Mouse (Mus musculus): Measurements from ENCODE around the gene Agl. TPM values are rescaled to one million over a fixed set of nuclear protein-coding genes. Genes with fewer than 3 reads are reported as not detected.
A peak's percentile ranks its signal among the peaks of the same experiment; 100 is the strongest.

Agl gene
- polyA plus RNA-seq, 1 experiment from 2014 or later, result 12.8 TPM

- no peak overlapping the region for H3K9ac ChIP-seq (ENCODE audit: low read depth, low read length)
- no peak overlapping the region for H3K4me2 ChIP-seq (ENCODE audit: low read length)
- 0 out of 2 replicates have a peak, but pooled peaks have one; percentile 4 for TF ChIP-seq CTCF (IDR thresholded peaks at IDR 0.05; ENCODE audit: low read depth)
- no peaks in the 10 kb centered on the region for H3K27me3 ChIP-seq (ENCODE audit: insufficient read depth, low read length)
- H3K27ac ChIP-seq, result no peak overlapping the region
- H3K9me3 ChIP-seq (replicated peaks; ENCODE audit: low read length), result no peaks in the 10 kb centered on the region
- no peak for ATAC-seq (replicated peaks; ENCODE audit: low FRiP score, low read depth)
- no peaks in the 10 kb centered on the region for H3K36me3 ChIP-seq (ENCODE audit: insufficient read depth, low read length)
- H3K4me1 ChIP-seq (replicated peaks; ENCODE audit: insufficient read depth, low read length), result no peaks in the 10 kb centered on the region
- no peak for DNase-seq (ENCODE audit: low spot score)
- H3K4me3 ChIP-seq (replicated peaks; ENCODE audit: low read depth, low read length), result no peak overlapping the region
- WGBS, result 82% methylated on average over 5 of the region's 5 CpGs
These were observed 104.1 kb downstream of the Agl start for GRCm38 (mm10) chr3:116703835-116704234.

DNA sequence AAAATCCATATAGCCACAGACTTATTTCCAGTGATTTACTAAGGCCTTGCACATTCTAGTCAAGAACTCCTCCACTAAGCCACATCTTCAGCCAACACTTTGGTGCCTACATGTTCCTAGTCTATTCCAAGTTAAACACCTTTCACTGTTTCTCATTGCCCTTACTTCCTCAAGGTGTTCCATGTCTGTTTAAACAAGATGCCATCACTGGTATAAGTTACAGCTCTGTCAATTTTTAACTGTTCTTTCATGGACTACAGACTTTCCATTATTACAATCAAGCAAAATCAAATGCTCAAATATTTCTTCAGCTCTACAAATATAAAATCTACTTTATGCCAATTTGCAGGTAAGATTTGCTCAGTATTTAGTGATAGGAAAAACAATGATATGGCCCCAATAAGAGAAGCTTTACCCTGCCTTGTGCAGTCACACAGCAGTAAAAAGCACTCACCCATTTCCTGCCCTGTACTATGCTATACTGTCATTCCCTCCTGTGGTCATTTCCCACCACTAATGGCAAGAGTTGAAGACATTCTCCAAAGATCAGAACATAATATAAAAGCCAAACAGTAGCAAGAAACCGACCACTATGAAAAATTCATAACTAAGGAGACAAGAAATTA is 105.2 kb downstream of the Agl start:
- H3K9ac ChIP-seq (ENCODE audit: low read depth, low read length), result no peak overlapping the region
- no peaks in the 10 kb centered on the region for H3K4me1 ChIP-seq (replicated peaks; ENCODE audit: insufficient read depth, low read length)
- no peak overlapping the region for H3K4me2 ChIP-seq (ENCODE audit: low read length)
- TF ChIP-seq CTCF (IDR thresholded peaks at IDR 0.05; ENCODE audit: low read depth), result no peak
- H3K27me3 ChIP-seq (ENCODE audit: insufficient read depth, low read length), result no peaks in the 10 kb centered on the region
- H3K9me3 ChIP-seq (replicated peaks; ENCODE audit: low read length), result no peaks in the 10 kb centered on the region
- WGBS, result 80% methylated on average over 1 of the region's 1 CpGs
- no peak for ATAC-seq (replicated peaks; ENCODE audit: low FRiP score, low read depth)
- no peak overlapping the region for H3K4me3 ChIP-seq (replicated peaks; ENCODE audit: low read depth, low read length)
- H3K27ac ChIP-seq, result no peak overlapping the region
- DNase-seq (ENCODE audit: low spot score), result no peak
- no peaks in the 10 kb centered on the region for H3K36me3 ChIP-seq (ENCODE audit: insufficient read depth, low read length)

DNA sequence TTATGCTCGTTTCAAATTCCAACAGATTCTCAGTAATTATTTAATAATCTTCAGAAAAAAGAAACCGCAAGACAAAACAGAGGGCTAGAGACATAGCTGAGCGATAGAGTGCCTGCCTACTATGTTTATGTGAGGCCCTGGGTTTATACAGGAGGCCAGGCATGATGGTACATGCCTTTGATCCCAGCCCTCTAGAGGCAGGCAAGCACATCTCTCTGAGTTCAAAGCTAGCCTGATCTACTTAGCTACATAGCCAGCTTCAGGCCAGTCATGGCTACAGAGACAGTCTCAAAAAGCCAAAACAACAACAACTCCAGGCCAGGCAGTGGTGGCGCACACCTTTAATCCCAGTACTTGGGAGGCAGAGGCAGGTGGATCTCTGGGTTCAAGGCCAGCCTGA is 106.4 kb downstream of the Agl start:
- ATAC-seq (replicated peaks; ENCODE audit: low FRiP score, low read depth) (no peak), DNase-seq (ENCODE audit: low spot score) (no peak)
- TF ChIP-seq CTCF (IDR thresholded peaks at IDR 0.05; ENCODE audit: low read depth), result no peak
- no peak overlapping the region for H3K4me3 ChIP-seq (replicated peaks; ENCODE audit: low read depth, low read length)
- no peaks in the 10 kb centered on the region for H3K27me3 ChIP-seq (ENCODE audit: insufficient read depth, low read length)
- H3K9ac ChIP-seq (ENCODE audit: low read depth, low read length), result no peak overlapping the region
- no peaks in the 10 kb centered on the region for H3K4me1 ChIP-seq (replicated peaks; ENCODE audit: insufficient read depth, low read length)
- H3K4me2 ChIP-seq (ENCODE audit: low read length), result no peak overlapping the region
- no peaks in the 10 kb centered on the region for H3K36me3 ChIP-seq (ENCODE audit: insufficient read depth, low read length)
- H3K27ac ChIP-seq, result no peak overlapping the region
- no peaks in the 10 kb centered on the region for H3K9me3 ChIP-seq (replicated peaks; ENCODE audit: low read length)
- 92% methylated on average over 4 of the region's 4 CpGs for WGBS

DNA sequence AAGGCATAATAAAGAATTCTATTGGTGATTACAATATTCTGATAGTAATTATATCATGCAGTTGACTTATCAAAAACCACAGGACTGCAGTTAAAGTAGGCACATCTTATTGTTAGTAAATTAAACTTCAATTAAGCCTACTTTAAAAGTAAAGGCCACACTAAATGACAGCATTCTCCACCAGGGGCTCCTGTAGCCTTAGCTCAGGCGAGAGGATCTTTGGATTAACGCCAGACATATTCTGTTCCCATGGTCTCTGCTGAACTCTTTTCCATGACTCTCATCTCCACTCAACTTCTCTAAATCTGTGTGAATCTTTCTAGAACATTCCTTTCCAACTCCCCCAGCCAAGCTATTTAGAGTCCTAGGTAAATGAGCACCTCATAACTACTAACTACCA is 109.2 kb downstream of the Agl start:
- no peaks in the 10 kb centered on the region for H3K36me3 ChIP-seq (ENCODE audit: insufficient read depth, low read length)
- no peak overlapping the region for H3K4me3 ChIP-seq (replicated peaks; ENCODE audit: low read depth, low read length)
- H3K4me2 ChIP-seq (ENCODE audit: low read length), result no peak overlapping the region
- H3K4me1 ChIP-seq (replicated peaks; ENCODE audit: insufficient read depth, low read length), result no peaks in the 10 kb centered on the region
- H3K9me3 ChIP-seq (replicated peaks; ENCODE audit: low read length), result no peaks in the 10 kb centered on the region
- no peaks in the 10 kb centered on the region for H3K27me3 ChIP-seq (ENCODE audit: insufficient read depth, low read length)
- H3K9ac ChIP-seq (ENCODE audit: low read depth, low read length), result no peak overlapping the region
- H3K27ac ChIP-seq, result no peak overlapping the region
- peak; percentile 48; the same call in 1 of the 2 replicates for TF ChIP-seq CTCF (IDR thresholded peaks at IDR 0.05; ENCODE audit: low read depth)
- no peak for ATAC-seq (replicated peaks; ENCODE audit: low FRiP score, low read depth)
- DNase-seq (ENCODE audit: low spot score), result peak; percentile 54
- 62% methylated on average over 2 of the region's 2 CpGs for WGBS

DNA sequence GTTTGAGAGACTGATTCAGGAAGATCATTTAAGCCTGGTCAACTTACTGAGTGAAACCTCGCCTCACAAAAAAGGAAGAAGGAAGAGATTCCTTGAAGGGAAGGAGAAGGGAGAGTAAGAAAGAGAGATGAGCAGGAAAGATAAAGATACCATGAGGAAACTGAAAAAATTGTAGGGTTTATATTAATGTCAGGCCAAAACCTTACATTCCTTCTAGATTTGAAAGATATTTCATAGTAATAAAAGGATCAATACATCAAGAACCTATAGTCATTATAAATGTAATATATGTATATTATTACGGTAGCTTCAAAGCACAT is 112.3 kb downstream of the Agl start:
- H3K4me3 ChIP-seq (replicated peaks; ENCODE audit: low read depth, low read length), result no peak overlapping the region
- ATAC-seq (replicated peaks; ENCODE audit: low FRiP score, low read depth) (no peak), DNase-seq (ENCODE audit: low spot score) (no peak)
- no peak overlapping the region for H3K4me2 ChIP-seq (ENCODE audit: low read length)
- 79% methylated on average over 2 of the region's 2 CpGs for WGBS
- TF ChIP-seq CTCF (IDR thresholded peaks at IDR 0.05; ENCODE audit: low read depth), result no peak
- H3K9ac ChIP-seq (ENCODE audit: low read depth, low read length), result no peak overlapping the region
- 0 out of 2 replicates have a peak, but pooled peaks cover under 1% of the 10 kb centered on the region for H3K36me3 ChIP-seq (ENCODE audit: insufficient read depth, low read length)
- H3K27me3 ChIP-seq (ENCODE audit: insufficient read depth, low read length), result no peaks in the 10 kb centered on the region
- no peak overlapping the region for H3K27ac ChIP-seq
- H3K9me3 ChIP-seq (replicated peaks; ENCODE audit: low read length), result no peaks in the 10 kb centered on the region
- H3K4me1 ChIP-seq (replicated peaks; ENCODE audit: insufficient read depth, low read length), result no peaks in the 10 kb centered on the region

DNA sequence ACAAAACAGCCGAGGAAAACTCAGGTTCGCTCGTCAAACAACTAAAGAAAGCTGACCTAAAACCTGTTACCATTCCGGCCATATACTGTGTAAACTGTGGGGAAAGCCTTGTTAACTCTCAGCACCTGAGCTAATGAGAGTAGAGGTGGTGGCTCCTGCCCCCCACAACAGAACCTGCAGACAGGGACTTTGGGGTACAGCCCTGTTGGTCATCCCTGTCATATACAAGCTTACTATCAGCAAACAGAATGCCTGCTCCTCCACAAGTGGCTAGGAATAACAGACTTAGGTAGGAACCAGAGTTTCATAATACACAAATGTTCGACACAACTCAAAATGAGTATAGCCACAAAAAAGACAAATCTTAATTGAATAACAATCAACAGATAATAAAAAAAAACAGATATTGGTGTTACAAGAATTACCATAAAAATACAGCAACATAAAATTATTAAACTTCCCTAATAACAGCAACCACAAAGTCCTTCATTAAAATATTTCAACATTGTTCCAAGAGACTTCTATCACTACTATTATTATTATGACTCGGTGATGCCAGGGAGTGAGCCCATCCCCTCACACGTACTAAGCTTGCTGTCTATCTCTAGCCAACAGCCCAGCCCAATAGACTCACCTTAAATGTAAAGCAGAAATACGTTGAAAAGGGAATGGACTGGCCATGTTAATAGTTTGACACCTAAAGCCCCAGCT is 112.9 kb downstream of the Agl start:
- ATAC-seq (replicated peaks; ENCODE audit: low FRiP score, low read depth), result no peak
- H3K4me2 ChIP-seq (ENCODE audit: low read length), result no peak overlapping the region

More for the DNA sequence above, 112.9 kb downstream of the Agl start:
- H3K9ac ChIP-seq (ENCODE audit: low read depth, low read length), result no peak overlapping the region
- H3K27ac ChIP-seq, result no peak overlapping the region
- WGBS, result 84% methylated on average over 8 of the region's 8 CpGs
- TF ChIP-seq CTCF (IDR thresholded peaks at IDR 0.05; ENCODE audit: low read depth), result no peak
- H3K36me3 ChIP-seq (ENCODE audit: insufficient read depth, low read length), result 0 out of 2 replicates have a peak, but pooled peaks cover 4% of the 10 kb centered on the region
- H3K27me3 ChIP-seq (ENCODE audit: insufficient read depth, low read length), result no peaks in the 10 kb centered on the region
- H3K4me3 ChIP-seq (replicated peaks; ENCODE audit: low read depth, low read length), result no peak overlapping the region
- no peaks in the 10 kb centered on the region for H3K9me3 ChIP-seq (replicated peaks; ENCODE audit: low read length)
- H3K4me1 ChIP-seq (replicated peaks; ENCODE audit: insufficient read depth, low read length), result no peaks in the 10 kb centered on the region
- no peak for DNase-seq (ENCODE audit: low spot score)
